Mouse (Mus musculus): ENCODE measurements around the gene Cenpa.

Gene Cenpa

DNA sequence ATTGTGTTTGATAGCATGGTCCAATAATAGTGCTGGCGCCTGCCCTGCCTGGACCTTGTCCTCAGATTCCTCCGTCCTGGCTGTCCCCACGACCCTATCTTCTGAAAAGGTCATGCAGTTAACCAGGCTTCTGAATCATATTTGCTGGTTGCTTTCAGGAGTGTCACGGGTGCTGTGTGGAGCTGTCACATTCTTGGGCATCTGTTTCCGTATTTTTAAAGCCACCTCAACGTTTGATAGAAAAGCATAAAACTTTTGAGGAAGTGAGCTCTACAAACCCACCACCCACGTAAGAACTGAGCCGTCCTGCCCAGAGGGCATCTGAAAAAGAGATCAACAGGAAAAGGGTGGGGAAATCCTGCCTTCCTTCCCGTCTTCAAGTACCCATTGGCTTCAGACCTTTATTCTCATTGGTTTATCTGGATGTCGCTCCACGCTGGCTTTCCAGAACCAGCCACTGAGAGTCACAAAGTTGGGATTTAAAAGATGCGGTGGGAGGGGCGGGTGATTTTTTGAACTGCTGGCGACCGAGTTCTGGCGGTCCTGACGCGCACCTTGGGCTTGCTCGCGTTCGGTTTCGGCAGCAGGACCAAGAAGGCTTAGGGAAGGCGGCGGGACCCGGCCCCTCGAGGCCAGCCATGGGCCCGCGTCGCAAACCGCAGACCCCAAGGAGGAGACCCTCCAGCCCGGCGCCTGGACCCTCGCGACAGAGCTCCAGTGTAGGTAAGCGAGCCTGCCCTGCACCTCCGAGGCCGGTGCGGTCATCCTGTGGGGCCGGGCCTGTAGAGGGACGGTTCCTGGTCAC, at the start of gene Cenpa:
Cenpa (plus strand) TSS at position 387 of the 805 bp plus-strand sequence.
- DNase-seq (ENCODE audit: low spot score in 2 of 2), result peak; percentile 63 to 88

DNA sequence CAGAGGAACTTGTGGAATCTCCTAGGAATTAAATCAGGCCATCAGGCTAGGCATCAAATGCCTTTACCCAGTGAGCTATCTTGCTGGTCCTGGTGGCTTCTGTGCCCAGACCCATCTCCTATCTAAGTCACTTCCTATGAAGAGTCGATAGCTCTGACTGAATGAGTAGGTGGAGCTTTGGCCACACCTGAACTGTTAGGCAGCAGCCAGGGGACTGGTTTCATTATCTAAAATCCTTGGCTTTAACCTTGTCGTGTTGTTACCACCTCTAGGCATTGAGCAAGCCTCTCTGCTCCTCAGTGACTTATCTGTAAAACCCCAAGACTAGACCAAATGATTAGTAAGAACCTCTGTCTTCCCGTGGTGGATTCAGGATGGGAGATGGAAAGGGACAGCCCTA, 49.2 kb upstream of the Cenpa start:
- DNase-seq (ENCODE audit: low spot score in 2 of 2), result no peak

DNA sequence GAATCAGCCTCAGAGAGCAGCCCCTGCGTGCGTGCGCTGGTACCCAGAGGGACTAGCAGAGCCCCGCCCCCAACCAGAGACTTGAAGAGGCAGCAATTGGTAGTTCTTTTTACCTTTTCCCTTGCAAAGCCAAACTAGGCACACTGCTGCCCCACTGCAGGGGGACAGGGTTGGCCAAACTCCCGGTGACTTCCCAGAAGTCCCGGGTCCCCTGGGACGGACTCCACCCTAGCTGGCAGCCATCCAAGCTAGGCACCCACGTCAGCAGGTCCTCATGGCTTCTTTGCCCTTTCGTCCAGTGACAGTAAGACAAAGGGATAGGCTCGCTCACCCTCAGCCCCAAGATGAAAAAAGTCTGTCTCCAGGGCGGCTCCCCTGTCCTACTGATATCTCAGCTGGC, 48.7 kb upstream of the Cenpa start:
- DNase-seq (ENCODE audit: low spot score in 2 of 2), result no peak

DNA sequence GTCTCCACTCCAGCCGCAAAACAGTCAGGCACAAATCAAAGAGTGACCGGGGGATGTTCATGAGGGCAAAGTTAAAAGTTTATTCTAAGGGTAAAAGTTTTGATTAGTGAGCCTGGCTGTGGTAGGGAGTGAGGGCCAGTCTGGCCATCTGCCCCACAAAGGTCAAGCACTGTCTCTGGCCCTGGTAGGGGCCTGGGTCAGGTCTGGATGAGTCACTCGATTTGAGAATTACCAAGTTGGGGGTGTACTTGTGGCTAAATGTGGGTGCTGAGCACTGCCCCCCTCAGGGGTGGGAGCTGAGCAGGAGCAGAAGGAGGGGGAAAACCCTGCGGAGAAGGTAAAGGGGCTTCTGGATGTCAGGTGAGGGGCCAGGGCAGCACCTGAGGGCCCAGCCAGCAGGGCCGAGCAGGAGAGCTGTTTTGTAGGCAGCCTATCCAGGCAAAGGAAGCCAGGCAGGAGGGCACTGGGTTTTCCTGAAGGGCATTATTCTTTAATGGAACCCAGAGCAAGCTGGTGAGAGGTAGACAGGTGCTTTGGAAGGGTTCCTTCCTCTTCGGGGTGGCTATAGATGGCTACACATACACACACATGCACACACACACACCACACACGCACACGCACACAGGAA, 48.1 kb upstream of the Cenpa start:
- DNase-seq (ENCODE audit: low spot score in 2 of 2), result no peak

DNA sequence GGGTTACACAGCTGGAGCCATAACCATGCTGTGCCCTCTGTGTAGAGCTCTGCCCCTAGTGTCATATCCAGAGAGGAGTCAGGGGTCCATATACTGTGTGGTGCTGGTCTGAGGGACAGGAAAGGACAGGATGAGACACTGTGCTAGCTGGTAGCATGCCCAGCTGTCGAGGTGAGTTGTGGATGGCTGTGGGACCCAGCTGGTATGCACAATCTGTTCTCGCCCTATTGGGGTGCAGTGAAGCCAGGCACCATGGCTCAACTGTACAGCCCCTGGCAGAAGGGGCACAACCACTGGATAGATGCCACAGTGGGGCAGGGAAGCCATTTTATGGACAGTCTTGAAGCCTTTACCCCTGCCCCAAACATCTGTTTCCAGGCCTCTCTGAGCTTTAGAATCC, 47.4 kb upstream of the Cenpa start:
- DNase-seq (ENCODE audit: low spot score in 2 of 2), result no peak

DNA sequence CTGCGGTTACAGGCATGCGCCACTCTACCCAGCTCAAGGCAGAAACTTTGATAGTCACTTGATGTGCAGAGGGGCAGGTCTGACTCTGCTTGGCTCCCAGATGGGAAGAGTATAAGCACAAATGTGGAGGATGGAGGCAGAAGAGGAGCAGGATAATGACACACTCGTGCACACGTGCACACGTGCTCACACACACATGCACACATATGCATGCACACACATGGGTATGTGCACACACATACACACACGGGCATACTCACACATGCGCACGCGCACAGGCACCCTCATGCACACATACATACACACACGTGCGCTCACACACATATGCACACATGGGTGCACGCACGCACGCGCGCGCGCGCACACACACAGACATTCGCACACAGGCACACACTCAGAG, 46.0 kb upstream of the Cenpa start:
- DNase-seq (ENCODE audit: low spot score in 2 of 2), result no peak

DNA sequence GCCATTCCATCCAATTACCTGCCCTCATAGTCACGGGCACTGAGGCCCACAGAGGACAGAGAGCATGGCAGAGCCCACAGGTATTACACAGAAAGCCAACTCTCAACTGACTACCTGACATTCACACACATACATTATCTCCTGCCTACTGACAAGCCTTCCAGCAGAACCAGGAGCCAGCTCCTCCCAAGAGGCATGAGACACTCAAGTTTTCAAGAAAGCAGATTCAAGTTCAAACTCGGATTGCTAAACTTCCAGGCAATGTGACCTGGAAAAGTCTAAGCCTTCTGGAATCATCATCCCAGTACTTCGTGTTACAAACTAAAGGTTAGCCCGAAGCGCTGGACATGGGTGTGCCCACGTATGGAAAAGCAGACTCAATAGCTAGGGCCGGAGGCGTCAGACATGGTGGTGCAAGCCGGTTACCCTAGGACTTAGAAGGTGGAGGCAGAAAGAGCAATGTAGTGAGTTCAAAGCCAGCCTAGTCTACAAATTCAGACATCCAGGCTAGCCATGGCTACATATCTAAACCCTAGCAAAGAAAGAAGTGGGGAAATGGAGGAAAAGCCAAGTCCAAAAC, 45.3 kb upstream of the Cenpa start:
- DNase-seq (ENCODE audit: low spot score in 2 of 2), result no peak

DNA sequence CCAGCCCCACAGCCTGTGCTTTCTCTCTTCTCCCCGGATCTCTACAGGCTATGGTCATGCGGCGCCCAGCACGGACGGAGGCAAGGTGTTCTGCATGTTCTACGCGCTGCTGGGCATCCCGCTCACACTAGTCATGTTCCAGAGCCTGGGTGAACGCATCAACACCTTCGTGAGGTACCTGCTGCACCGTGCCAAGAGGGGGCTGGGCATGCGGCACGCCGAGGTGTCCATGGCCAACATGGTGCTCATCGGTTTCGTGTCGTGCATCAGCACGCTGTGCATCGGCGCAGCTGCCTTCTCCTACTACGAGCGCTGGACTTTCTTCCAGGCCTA, 44.8 kb upstream of the Cenpa start:
- no peak for DNase-seq (ENCODE audit: low spot score in 2 of 2)

DNA sequence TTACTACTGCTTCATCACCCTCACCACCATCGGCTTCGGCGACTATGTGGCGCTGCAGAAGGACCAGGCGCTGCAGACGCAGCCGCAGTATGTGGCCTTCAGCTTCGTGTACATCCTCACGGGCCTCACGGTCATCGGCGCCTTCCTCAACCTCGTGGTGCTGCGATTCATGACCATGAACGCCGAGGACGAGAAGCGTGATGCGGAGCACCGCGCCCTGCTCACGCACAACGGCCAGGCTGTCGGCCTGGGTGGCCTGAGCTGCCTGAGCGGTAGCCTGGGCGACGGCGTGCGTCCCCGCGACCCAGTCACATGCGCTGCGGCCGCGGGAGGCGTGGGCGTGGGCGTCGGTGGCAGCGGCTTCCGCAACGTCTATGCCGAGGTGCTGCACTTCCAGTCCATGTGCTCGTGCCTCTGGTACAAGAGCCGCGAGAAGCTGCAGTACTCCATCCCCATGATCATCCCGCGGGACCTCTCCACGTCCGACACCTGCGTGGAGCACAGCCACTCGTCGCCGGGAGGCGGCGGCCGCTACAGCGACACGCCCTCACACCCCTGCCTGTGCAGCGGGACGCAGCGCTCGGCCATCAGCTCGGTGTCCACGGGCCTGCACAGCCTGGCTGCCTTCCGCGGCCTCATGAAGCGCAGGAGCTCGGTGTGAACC, 44.3 kb upstream of the Cenpa start:
- DNase-seq (ENCODE audit: low spot score in 2 of 2), result peak in 1 of 2 experiments; percentile 32

DNA sequence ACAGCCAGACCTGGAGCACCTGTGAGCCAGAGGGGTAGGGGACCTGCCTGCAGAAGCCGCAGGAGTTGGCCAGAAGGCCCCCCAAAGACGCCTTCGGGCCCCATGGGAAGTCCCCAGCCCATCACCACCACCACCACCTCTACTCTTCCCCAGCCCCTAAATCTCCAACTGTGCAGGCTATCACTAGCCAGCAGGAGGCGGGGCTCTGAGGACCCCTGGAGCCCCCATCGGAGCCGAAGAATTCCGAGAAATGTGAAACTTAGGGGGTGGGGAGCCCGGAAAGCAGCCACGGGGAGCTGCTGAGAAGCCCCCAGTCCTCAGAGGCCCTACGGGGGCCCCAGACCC, 43.8 kb upstream of the Cenpa start:
- DNase-seq (ENCODE audit: low spot score in 2 of 2), result no peak

DNA sequence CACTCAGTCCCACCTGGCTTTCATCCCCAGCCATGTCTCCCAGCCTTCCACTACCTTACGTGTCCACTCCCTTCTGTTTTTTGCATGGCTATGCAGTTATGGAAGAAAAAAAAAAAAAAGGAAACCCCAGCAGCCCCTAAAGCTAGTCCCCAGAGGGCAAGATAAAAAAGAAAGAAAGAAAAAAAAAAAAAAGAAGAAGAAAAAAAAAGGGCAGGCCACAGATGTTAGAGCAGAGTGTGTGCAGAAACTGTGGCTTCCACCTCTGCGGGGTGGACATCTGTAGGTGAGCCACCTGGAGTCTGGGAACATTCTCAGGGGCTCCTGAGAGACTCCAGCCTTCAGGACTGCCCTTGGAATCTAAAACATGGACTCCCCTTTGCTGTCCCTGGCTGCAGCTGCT, 43.2 kb upstream of the Cenpa start:
- no peak for DNase-seq (ENCODE audit: low spot score in 2 of 2)

DNA sequence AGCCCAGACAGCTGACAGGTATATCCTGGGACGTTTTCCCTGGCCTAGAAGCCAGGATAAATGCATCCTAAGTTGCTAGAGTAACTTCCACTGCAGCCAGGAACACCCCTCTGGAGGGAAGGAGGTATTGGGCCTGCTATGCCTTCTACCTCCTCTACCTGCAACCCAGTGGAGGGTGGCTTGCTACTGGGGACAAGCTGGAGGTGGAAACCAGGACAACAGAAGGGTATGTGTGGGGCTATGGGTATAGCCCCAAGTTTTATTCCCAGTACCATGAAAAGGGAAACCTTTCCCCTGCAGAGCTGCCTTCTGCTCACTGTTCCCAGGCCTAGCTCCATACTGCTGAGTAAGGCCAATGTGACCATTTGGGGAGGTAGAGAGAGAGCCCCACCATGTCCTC, 42.3 kb upstream of the Cenpa start:
- DNase-seq (ENCODE audit: low spot score in 2 of 2), result no peak

DNA sequence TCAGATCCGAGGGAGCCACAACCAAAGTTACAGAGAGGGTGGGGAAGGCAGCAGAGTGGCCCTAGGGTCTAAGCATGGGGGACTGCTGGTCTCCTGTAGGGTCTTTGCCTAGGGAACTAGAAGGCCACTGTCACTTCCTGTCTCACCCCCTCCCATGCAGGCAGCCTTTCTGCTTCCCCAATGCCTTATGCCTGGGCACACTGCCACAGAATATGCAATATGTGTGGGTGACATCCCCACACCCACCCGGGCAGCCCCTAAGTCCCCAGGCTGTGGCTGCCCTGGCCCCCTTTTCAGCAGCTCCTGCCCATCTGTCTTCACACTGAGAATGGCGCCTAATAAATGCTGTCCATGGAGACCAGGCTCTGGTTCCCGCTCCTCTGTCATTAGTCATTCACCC, 41.7 kb upstream of the Cenpa start:
- no peak for DNase-seq (ENCODE audit: low spot score in 2 of 2)

DNA sequence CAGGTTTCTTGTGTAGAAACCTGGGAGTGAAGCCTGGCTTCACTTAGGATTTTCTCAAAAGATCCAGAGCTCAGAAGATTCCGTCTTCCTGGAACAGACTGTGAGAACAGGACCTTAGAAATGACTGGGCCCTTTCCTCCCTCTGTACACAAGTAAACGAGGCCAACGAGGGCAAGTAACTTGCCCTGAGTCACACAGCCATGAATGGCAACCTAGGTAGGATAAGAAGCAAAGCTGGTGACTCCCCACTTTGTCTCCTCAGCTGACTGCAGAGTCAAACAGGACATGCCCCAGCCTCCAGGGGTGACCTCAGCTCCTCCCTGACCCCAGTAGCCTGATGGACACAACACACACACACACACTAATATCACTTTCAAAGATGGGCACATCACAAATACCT, 41.2 kb upstream of the Cenpa start:
- no peak for DNase-seq (ENCODE audit: low spot score in 2 of 2)

DNA sequence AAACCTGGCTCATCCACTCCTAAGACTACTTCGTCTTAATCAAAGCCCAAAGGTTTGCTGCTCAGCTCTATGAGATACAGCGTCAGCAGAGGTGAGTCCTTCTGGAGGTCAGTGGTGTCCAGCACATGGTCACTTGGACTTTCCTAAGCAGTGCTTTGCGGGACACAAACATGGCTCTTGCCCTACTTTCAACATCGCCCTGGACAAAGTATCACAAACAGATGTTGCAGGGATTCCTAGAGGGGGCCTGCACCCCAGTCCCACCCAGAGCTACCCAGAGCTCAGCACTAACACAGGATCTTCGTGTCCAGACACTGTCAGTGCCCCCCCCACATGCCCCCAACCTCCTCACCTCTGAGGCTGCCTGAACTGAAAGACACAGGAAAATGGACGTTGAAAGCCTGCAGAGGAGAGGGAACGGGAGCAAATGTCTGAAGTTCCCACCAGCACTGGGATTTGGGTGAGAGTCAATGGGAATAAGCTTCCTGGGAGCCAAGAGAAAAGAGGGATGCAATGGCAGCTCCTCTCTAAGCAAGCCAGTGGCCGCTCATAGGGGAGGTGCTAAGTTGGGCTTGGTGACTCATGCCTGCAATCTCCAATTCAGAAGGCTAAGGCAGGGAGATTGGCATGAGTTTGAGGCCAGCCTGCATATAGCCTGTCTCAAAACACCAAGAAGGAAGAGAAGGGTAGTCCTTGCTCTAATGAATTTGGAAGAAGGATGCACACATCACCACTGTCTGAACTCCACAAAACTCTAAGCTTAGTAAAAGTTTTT, 40.1 kb upstream of the Cenpa start:
- DNase-seq (ENCODE audit: low spot score in 2 of 2), result no peak

DNA sequence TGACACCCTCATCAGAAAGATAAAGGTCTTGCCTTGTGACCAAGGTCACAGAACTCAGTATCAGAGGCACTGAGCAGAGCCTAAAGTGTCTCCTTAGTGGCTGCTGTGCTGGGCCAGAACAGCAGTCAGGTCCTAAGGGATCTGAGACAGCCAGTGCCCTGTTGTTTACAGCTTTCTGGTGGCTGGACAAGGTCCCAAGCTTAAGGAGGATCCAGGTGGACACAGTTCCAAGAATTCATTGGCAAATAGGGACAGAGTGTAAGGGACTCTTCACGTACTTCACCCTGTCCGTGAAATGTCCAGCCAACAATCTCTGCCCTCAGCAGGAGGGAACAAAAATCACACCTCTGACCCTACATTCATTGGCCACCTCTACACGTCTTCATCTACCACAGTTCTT, 38.1 kb upstream of the Cenpa start:
- DNase-seq (ENCODE audit: low spot score in 2 of 2), result no peak

DNA sequence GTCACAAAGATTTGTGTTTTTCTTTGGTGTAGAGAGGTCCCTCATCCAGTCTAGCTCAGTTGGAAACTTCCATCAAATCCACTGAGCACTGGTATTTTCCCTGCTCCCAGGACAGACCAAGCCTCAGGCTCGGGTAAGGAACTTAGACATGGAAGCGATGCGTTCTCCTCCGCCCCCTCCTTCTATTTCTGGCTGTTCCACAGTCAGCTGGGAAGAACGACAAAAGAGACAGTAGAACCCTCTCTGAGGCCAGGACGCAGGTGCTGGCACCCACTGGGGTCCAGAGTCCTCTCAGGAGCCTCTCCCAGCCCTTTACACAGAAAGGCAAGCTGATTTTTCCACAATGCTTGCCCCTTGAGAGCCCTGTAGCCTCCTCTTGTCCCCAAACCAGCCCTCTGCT, 36.2 kb upstream of the Cenpa start:
- no peak for DNase-seq (ENCODE audit: low spot score in 2 of 2)

DNA sequence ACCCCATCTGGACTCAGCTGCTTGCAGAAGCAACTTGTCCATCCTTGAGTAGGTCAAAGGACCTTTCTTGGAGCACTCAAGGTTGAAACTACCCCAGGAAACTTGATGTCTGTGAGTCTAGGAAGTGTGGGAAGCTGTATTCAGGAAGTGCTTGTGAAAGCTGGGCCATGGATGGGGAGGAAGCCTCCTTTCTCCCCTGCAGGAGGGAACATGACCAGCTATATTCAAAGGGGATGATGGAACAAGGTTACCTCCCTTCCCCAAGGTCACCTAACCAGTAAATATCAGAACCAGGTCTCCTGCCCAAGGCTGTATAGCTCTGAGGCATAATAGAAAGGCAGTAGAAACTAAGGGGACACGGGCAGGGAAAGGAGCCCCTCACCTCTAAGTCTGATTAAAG, 34.4 kb upstream of the Cenpa start:
- no peak for DNase-seq (ENCODE audit: low spot score in 2 of 2)

DNA sequence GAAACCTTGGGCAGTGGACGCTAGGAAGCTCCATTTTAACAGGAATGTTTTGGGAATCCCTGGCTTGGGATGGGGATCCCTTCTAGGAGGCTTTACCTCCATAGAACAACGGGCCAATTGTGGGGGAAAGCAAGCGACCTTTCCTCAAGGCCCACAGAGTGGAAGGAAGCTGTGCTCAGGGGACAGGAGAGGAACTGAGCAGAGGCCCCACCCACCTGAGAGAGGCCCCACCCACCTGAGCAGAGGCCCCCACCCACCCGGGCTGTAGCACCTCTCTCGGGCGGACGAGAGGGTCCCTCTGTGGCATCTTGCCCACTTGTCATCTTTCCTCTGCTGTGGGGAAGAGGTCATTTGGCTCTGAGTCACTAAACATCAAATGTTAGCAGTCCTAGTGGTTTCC, 29.6 kb upstream of the Cenpa start:
- no peak for DNase-seq (ENCODE audit: low spot score in 2 of 2)

DNA sequence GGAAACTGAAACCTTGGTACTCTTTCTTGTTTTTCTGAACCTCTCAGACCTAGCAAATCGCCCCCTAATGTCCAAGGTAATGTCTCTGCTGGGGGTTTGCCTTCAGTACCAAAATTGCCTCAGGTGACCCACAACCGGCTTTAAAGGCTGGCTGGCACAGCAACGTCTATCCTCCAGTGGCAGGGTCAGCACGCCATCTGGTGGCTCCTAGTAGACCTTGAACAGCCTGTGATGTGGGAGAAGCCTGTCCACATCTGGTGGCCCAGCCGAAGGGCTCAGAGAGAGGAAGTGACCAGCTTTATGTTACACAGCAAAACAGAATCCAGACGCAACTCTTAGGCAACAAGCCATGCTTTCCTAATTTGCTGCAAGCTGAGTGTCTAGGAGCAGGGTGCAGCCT, 28.5 kb upstream of the Cenpa start:
- peak; percentile 56 to 65 for DNase-seq (ENCODE audit: low spot score in 2 of 2)

DNA sequence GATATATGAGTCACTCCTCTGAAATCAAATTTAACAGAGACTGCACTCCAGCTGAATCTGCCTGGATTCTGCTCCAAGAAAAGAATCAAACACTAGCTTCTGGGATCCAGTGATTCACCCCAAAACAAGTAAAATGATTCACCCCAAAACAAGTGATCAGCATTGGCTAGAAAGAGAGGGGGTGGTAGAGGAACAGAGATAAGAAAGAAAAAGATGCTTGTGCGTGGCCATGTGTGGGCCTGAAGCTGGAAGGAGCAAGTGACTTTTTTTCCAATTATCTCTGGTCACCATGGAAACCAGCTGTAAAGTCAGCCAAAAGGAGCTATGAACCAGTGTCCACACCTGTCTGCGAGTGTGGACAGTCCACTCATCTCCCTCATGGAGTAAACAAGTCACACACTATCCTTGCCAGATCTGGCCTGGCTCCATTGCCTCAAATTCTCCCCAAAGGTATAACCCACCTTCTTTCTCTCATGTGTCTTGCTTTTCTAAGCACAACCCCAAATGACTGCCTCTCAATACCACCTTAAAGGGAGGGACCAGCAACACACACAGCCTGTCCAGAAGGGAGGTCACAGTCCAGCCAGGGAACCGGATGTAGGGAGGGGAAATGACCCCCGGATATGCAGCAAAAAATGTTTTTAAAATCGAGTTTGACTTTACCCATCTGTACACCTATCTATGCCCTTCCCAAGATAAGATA, 22.9 kb upstream of the Cenpa start:
- DNase-seq (ENCODE audit: low spot score in 2 of 2), result no peak

DNA sequence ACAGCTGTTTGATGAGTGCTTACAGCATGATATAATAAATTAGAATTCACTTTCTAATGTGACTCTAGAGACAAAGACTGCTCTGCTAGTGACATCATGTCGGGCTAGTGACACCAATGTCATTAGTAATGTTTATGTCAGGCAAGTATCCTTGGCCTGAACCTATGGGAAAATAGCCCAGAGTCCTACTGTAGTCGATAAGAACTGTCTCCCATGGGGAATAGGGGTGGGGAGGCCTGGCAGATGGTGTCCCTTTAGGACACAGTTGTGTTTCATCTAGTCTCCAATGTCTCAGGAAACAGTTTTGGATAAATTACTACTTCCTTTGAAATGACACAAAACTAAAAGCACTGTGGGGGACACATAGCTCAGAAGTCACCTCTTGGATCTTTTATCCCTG, 20.5 kb upstream of the Cenpa start:
- no peak for DNase-seq (ENCODE audit: low spot score in 2 of 2)

Measured in urinary bladder, adult 18-20 months (tissue).